Mouse (Mus musculus): ENCODE results near the gene Map7d1.

- TF ChIP-seq CTCF (IDR thresholded peaks at IDR 0.05; ENCODE audit: low read depth) (no peak), EP300 (optimal IDR thresholded peaks at IDR 0.05) (no peak)
Observed at GRCm38 (mm10) chr4:126234496-126235175, 21.5 kb downstream of the Map7d1 start.
